In the genomic region with DNA sequence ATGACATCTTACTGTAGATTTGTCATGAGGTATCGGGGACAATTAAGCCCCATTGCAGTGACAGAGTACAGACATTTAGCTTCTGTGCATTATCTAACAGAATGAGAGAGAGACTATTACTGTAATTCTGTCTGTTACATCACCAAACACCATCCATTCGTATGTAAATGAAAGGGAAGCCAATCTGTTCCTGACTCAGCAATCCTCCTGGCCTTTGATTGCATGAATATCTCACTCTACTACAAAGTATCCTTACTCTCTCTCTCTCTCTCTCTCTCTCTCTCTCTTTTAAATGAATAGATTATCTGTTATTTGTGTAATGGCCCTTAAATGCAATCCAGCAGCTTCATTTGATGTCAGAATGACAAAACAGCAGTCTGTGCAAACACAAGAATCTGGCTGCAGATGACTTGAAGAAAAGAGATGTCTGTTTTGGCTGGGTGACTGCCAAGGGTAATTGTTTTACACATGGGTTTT, we compare ENCODE assay signal across 22 mouse cellular contexts. TPM values are rescaled to one million over a fixed set of nuclear protein-coding genes. Genes with fewer than 3 reads are reported as not detected.
DNase-seq lines count a peak whose midpoint lies in the region; ATAC-seq lines count a peak whose summit lies in the region.
"Had no signal": no experiment of that assay in that cellular context is flagged by ENCODE, and none has a peak within 500 bp of the region (broad histone marks: within the 10 kb centered on the region; RNA-seq: fewer than 3 reads in every experiment).

No protein-coding gene starts in this region.

- H3K4me2 ChIP-seq in hindbrain, embryonic 13.5 days, result no peak overlapping the region
- H3K4me2 ChIP-seq in hindbrain, embryonic 11.5 days (replicated peaks; ENCODE audit: low read depth, low read length), result no peak overlapping the region
- H3K4me2 ChIP-seq in midbrain, embryonic 14.5 days (ENCODE audit: low read length), result no peak overlapping the region
- no peak overlapping the region for H3K4me2 ChIP-seq in neural tube, embryonic 13.5 days
- H3K4me2 ChIP-seq: embryonic facial prominence, embryonic 12.5 days; intestine, embryonic 15.5 days; liver, embryonic 11.5 days; midbrain, embryonic 12.5 days had no signal

- H3K36me3 ChIP-seq in hindbrain, embryonic 13.5 days, result no peaks in the 10 kb centered on the region
- H3K36me3 ChIP-seq in hindbrain, embryonic 11.5 days (ENCODE audit: control insufficient read depth, insufficient read depth, low read length), result no peaks in the 10 kb centered on the region
- H3K36me3 ChIP-seq in midbrain, embryonic 14.5 days (ENCODE audit: control insufficient read depth, insufficient read depth, low read length), result no peaks in the 10 kb centered on the region
- no peaks in the 10 kb centered on the region for H3K36me3 ChIP-seq in midbrain, embryonic 10.5 days
- no peaks in the 10 kb centered on the region for H3K36me3 ChIP-seq in neural tube, embryonic 13.5 days
- H3K36me3 ChIP-seq in limb, embryonic 10.5 days, result no peaks in the 10 kb centered on the region
- H3K36me3 ChIP-seq: embryonic facial prominence, embryonic 12.5 days; heart, embryonic 10.5 days; intestine, embryonic 15.5 days; midbrain, embryonic 12.5 days had no signal

- H3K27ac ChIP-seq in hindbrain, embryonic 13.5 days, result no peak overlapping the region
- no peak overlapping the region for H3K27ac ChIP-seq in hindbrain, embryonic 11.5 days (ENCODE audit: low read depth, low read length)
- no peak overlapping the region for H3K27ac ChIP-seq in midbrain, embryonic 14.5 days (replicated peaks; ENCODE audit: low read depth, low read length)
- H3K27ac ChIP-seq in midbrain, embryonic 10.5 days (replicated peaks), result no peak overlapping the region
- no peak overlapping the region for H3K27ac ChIP-seq in neural tube, embryonic 13.5 days (replicated peaks)
- H3K27ac ChIP-seq in limb, embryonic 10.5 days, result no peak overlapping the region
- H3K27ac ChIP-seq: embryonic facial prominence, embryonic 12.5 days; heart, embryonic 10.5 days; intestine, embryonic 15.5 days; kidney, postnatal 0 days; midbrain, embryonic 12.5 days had no signal

- H3K27me3 ChIP-seq in hindbrain, embryonic 13.5 days, result no peaks in the 10 kb centered on the region
- H3K27me3 ChIP-seq in hindbrain, embryonic 11.5 days (ENCODE audit: control insufficient read depth, insufficient read depth, low read length), result no peaks in the 10 kb centered on the region
- no peaks in the 10 kb centered on the region for H3K27me3 ChIP-seq in midbrain, embryonic 14.5 days (ENCODE audit: control insufficient read depth, insufficient read depth, low read length)
- H3K27me3 ChIP-seq in midbrain, embryonic 10.5 days (ENCODE audit: low read depth, poor library complexity, severe bottlenecking), result no peaks in the 10 kb centered on the region
- no peaks in the 10 kb centered on the region for H3K27me3 ChIP-seq in neural tube, embryonic 13.5 days
- no peaks in the 10 kb centered on the region for H3K27me3 ChIP-seq in limb, embryonic 10.5 days (ENCODE audit: low read depth, poor library complexity, severe bottlenecking)
- H3K27me3 ChIP-seq: embryonic facial prominence, embryonic 12.5 days; intestine, embryonic 15.5 days; midbrain, embryonic 12.5 days had no signal

- H3K9ac ChIP-seq in hindbrain, embryonic 13.5 days, result no peak overlapping the region
- H3K9ac ChIP-seq in hindbrain, embryonic 11.5 days (ENCODE audit: low read depth, low read length), result no peak overlapping the region
- no peak overlapping the region for H3K9ac ChIP-seq in midbrain, embryonic 14.5 days (replicated peaks; ENCODE audit: low read length)
- H3K9ac ChIP-seq in neural tube, embryonic 13.5 days, result no peak overlapping the region
- H3K9ac ChIP-seq: embryonic facial prominence, embryonic 12.5 days; intestine, embryonic 15.5 days; midbrain, embryonic 12.5 days had no signal

- ATAC-seq in hindbrain, embryonic 13.5 days (ENCODE audit: low FRiP score), result peak; percentile 28; the same call in 1 of the 2 replicates
- ATAC-seq in hindbrain, embryonic 11.5 days (ENCODE audit: low FRiP score), result no peak
- 0 out of 2 replicates have a peak, but pooled peaks have one; percentile 50 for ATAC-seq in midbrain, embryonic 14.5 days (ENCODE audit: low FRiP score, low TSS enrichment)
- ATAC-seq in neural tube, embryonic 13.5 days (ENCODE audit: low read depth), result peak; percentile 76
- ATAC-seq: activated CD4-positive, CD25-positive, alpha-beta regulatory T cell, adult 4 months; intestine, embryonic 15.5 days had no signal

- H3K4me3 ChIP-seq in hindbrain, embryonic 13.5 days, result no peak overlapping the region
- no peak overlapping the region for H3K4me3 ChIP-seq in hindbrain, embryonic 11.5 days (ENCODE audit: low read depth, low read length)
- no peak overlapping the region for H3K4me3 ChIP-seq in midbrain, embryonic 14.5 days (replicated peaks; ENCODE audit: low read depth, low read length)
- no peak overlapping the region for H3K4me3 ChIP-seq in midbrain, embryonic 10.5 days
- no peak overlapping the region for H3K4me3 ChIP-seq in neural tube, embryonic 13.5 days
- H3K4me3 ChIP-seq in limb, embryonic 10.5 days, result no peak overlapping the region
- H3K4me3 ChIP-seq: embryonic facial prominence, embryonic 12.5 days; heart, embryonic 10.5 days; intestine, embryonic 15.5 days; midbrain, embryonic 12.5 days had no signal

- 51% methylated on average over 2 of the region's 2 CpGs for WGBS in hindbrain, embryonic 13.5 days
- 89% methylated on average over 2 of the region's 2 CpGs for WGBS in hindbrain, embryonic 11.5 days
- WGBS in midbrain, embryonic 14.5 days, result 63% methylated on average over 2 of the region's 2 CpGs
- WGBS in midbrain, embryonic 10.5 days, result 87% methylated on average over 2 of the region's 2 CpGs
- WGBS in neural tube, embryonic 13.5 days, result 47% methylated on average over 2 of the region's 2 CpGs
- WGBS in limb, embryonic 10.5 days, result 84% methylated on average over 2 of the region's 2 CpGs

- H3K4me1 ChIP-seq in hindbrain, embryonic 13.5 days (replicated peaks), result no peaks in the 10 kb centered on the region
- H3K4me1 ChIP-seq in hindbrain, embryonic 11.5 days (replicated peaks; ENCODE audit: control insufficient read depth, insufficient read depth, low read length), result no peaks in the 10 kb centered on the region
- no peaks in the 10 kb centered on the region for H3K4me1 ChIP-seq in midbrain, embryonic 14.5 days (ENCODE audit: control insufficient read depth, insufficient read depth, low read length)
- no peaks in the 10 kb centered on the region for H3K4me1 ChIP-seq in midbrain, embryonic 10.5 days
- H3K4me1 ChIP-seq in neural tube, embryonic 13.5 days (replicated peaks), result peaks cover 11% of the 10 kb centered on the region
- no peaks in the 10 kb centered on the region for H3K4me1 ChIP-seq in limb, embryonic 10.5 days
- H3K4me1 ChIP-seq: embryonic facial prominence, embryonic 12.5 days; heart, embryonic 10.5 days; intestine, embryonic 15.5 days; midbrain, embryonic 12.5 days had no signal

- H3K9me3 ChIP-seq in hindbrain, embryonic 13.5 days, result no peaks in the 10 kb centered on the region
- H3K9me3 ChIP-seq in hindbrain, embryonic 11.5 days (ENCODE audit: control insufficient read depth, low read length), result no peaks in the 10 kb centered on the region
- no peaks in the 10 kb centered on the region for H3K9me3 ChIP-seq in midbrain, embryonic 14.5 days (ENCODE audit: control insufficient read depth, low read length)
- no peaks in the 10 kb centered on the region for H3K9me3 ChIP-seq in midbrain, embryonic 10.5 days (replicated peaks)
- H3K9me3 ChIP-seq in neural tube, embryonic 13.5 days, result no peaks in the 10 kb centered on the region
- H3K9me3 ChIP-seq in limb, embryonic 10.5 days (replicated peaks), result no peaks in the 10 kb centered on the region
- H3K9me3 ChIP-seq: embryonic facial prominence, embryonic 12.5 days; heart, embryonic 10.5 days; intestine, embryonic 15.5 days; midbrain, embryonic 12.5 days had no signal

- DNase-seq in hindbrain, embryonic 11.5 days (ENCODE audit: low spot score), result no peak
- DNase-seq in midbrain, embryonic 14.5 days, result peak; percentile 21
- no peak for DNase-seq in midbrain, embryonic 10.5 days (ENCODE audit: low spot score)
- DNase-seq in brain, adult 2 months (ENCODE audit: low read depth, low spot score), result peak; percentile 45
- DNase-seq in limb, embryonic 10.5 days (ENCODE audit: low spot score), result no peak
- no peak for DNase-seq in left cerebral cortex, adult 18-20 months (ENCODE audit: low spot score in 2 of 2)
- DNase-seq: adrenal gland, postnatal 36 days; cerebellum, adult 11 months; gastrocnemius, postnatal 25 days; heart, postnatal 14 days had no signal

RNA-seq across cellular contexts. Expression of gene March11, which starts 32.8 kb away (rescaled TPM):
- 8.4 and 9.1 TPM in 2 replicates for polyA plus RNA-seq in hindbrain, embryonic 13.5 days (2015; fragmentation: Nextera tagmentation; extraction: Ambion mirVana)
- 3.3 and 3.6 TPM in 2 replicates for polyA plus RNA-seq in hindbrain, embryonic 11.5 days (2014; fragmentation: Nextera tagmentation; extraction: Ambion mirVana)
- 6.1 and 8.1 TPM in 2 replicates for polyA plus RNA-seq in midbrain, embryonic 14.5 days (2014; fragmentation: Nextera tagmentation; extraction: Ambion mirVana)
- polyA plus RNA-seq in midbrain, embryonic 10.5 days (2016; fragmentation: Nextera tagmentation; extraction: Ambion mirVana), result 0.65 and 0.91 TPM in 2 replicates
- polyA plus RNA-seq in neural tube, embryonic 13.5 days (2015; fragmentation: Nextera tagmentation; extraction: Ambion mirVana), result 8.8 and 9.5 TPM in 2 replicates
- polyA plus RNA-seq in limb, embryonic 10.5 days (2016; fragmentation: Nextera tagmentation; extraction: Ambion mirVana), result 0.24 and 0.30 TPM in 2 replicates
- 10 to 100 TPM; 11.0 to 15.1 TPM for total RNA-seq in left cerebral cortex, adult 18-20 months (2021)
- total RNA-seq: gastrocnemius, postnatal 25 days; MEL; neutrophil, adult 5-6 weeks had no signal
- polyA plus RNA-seq: activated CD4-positive, CD25-positive, alpha-beta regulatory T cell, adult 4 months; small intestine, adult 2 months had no signal

Comparison
In these comparisons a context has a peak if more than half of its experiments do, and no peak if none do; other contexts are left out.
1. DNase-seq: peak in midbrain, embryonic 14.5 days (single experiment) and brain, adult 2 months (single experiment); none in hindbrain, embryonic 11.5 days (single experiment), midbrain, embryonic 10.5 days (single experiment), limb, embryonic 10.5 days (single experiment) and left cerebral cortex, adult 18-20 months (0 of 2).